Mouse (Mus musculus) fat pad, adult 2 months (tissue): ENCODE measurements at regions not wholly inside any gene's neighbourhood (a gene's known extent, or its start where the extent isn't known, plus 50 kb on each side); places are given as distances from the start of the nearest gene placed in this dataset.

Source experiments
- DNase-seq: peaks from one replicate; pipeline ENCODE4 v3.0.0-alpha.2; 2011; ENCODE audit warnings: low read depth, low spot score; ENCODE audit errors: extremely low read depth

DNA sequence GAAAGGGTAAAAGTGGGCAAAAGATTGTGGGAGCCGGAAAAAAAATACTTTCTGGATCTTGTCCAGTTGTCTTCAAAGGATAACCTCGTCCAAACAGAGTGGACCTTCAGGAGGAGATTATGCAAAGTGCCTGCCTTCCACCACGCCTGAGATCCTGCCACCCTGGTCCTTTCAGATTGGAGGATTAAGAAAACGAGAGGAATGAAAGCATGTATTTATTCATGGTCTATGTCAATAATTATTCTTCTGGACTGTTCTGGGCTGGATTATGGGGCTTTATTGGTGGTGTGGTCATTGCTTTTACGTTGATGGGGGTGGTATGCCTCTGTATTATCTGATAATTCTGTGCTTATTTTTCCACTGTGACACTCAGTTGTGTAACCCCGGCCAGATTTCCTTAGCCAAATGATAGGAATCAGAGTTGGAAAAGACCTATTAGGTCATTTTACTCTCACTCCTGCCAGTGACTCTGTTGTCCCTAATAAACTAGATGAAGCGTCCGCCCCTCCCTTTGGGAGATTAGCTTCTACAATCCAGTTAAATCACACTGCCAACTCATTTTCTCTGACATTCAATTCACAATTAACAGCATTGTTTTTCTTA is 656.3 kb downstream of the Slc22a22 start:
- no peak for DNase-seq

DNA sequence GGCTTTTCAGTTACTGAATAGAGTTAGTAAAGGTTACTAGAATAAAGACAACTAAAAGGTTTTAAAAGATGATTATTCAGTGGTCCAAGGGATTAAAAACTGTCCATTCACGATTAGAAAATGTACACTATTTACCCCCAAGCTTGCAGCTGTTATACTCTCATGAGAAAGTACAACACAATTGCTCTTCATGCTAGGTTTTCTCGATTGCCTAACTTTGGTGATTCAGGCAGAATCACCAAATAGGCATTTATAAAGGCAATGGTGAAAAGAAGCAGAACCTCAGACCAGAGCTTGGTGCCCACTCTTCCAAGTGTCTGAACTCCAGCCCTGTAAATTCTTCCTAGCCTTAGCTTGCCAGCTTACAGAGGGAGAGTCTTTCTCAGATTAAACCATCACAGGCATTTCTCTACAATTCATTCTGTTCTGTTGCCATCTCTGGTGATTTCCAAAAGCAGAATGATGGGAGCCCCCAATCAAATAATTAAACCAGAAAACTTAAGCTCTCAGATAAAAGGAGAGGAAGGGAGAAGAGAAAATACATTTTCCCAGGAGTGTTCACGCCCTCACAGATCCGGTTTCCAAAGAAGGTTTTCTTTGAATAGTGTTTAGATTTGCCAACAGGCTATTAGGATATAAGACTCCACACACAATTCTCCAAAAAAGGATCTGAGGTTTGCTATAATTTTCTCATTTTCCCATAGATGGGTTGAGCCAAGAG is 657.0 kb downstream of the Slc22a22 start:
- DNase-seq: no peak

DNA sequence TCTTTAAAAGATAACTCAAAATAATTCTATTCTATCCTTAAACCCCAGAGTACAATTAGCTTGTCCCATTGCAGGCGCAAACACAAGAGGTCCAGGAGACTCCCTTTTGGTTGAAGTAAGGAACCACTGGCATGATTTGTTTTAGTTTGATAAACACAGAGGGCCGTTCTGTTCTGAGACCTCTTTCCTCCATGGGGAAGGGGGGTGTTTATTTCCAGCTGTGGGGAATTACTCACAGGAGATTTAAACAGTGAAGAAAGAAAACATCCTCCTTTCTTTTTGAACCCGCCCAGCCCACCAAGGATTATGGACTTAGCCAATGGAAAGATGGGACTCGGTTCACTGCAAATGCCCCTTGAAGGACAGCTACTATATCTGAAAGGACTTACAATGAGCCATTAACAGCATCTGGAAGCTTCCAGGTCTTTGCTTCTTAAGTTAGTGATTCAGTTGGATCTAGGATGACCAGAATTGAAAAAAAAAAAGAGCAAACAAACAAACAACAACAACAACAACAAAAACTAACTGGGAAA is 659.2 kb downstream of the Slc22a22 start:
- DNase-seq: no peak

DNA sequence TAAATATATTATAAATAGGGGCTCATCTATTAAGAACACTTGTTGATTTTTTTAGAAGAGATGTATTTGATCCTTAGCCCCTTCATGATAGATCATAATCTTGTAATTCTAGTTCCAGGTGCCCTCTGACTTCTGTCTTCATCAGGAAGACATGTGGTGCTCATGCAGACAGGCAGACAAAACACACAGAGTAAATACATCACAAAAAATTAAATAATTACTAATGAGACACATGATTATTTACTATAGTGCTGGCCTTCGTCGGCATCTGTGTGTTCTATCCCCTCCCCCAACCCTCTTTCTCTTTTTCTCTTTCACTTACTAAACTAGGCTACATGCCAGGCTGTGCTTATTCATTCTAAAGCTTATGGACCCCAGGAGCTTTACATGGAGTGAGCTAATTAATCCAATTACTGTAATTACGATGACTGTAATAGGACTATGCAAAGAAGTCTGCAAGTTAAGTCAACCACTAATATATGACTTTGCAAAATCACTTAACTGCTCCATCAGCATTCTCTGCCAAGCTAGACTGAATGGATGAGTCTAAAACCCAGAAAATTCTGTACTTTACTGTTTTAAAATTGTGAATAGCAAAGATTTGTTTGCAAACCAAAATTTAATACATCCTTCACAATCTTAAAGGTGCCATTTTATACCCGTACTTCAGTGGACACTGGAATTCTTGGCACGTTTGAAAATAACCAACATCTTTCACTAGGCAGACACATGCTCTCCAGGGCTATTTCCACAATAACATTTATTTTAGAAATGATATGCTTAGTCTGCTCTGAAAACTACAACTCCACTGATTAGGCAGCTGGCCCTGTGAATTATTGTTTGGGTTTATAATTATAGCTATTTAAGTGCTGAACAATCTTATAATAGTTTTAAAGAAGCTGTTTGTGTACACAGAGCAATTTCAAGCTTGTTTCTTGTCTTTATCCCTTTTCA is 659.9 kb downstream of the Slc22a22 start:
- no peak for DNase-seq

DNA sequence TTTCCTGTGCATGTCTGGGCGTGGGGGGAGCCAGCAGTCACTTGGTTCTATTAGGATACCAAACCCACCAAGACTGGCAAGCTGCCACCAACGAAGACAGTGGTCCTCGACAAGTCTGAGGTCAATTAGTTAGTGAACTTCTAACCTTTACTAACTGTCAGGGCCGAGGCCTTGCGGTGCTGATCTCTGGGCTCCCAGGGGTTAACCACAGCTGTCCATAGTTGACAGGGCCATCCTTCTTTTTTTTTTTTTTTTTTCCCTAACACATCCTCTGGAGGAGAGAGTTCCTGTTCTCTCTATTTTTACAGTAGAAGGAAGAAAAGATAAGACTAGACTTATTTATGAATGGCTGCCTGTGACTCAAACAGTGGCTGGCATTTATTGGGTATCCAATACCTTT is 663.5 kb downstream of the Slc22a22 start:
- no peak for DNase-seq

DNA sequence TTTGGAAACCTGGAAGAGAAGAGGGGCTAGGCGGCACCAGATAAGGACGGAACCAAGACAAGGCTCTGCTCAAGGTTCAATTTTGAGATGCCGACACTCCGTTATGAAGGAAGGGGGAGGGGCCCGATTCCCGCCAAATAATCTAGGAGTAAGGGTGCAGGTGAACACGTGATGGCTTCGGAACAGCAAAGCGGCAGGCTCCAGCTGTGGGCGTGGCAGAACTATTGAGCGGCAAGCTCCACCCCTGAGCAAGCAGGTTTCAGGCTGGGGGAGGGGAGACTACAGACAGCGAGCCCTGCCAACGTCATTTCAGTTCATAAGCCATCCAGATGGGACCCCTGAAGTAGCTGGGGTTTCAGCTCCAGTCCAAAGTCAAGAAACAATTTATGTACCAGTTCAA is 667.3 kb downstream of the Slc22a22 start:
- no peak for DNase-seq

DNA sequence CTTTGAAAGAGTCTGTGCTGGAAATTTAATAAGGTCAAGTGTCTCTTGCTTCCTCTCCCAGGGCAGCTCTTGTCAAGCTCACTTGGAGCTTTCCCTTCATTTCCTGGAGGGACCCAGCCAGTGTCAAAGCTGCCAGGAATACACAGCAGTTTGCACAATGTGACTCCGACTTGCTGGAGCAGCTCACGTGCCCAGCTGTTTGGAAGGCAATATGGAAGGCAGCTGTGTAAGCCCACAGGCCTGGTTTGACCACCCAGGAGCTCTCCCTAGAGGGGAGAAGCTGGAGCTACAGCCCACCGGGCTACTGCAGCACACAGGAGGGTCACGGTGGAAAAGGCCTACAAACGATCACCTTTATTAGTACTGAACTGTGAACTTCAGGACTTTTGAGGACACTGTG is 669.8 kb downstream of the Slc22a22 start:
- no peak for DNase-seq

DNA sequence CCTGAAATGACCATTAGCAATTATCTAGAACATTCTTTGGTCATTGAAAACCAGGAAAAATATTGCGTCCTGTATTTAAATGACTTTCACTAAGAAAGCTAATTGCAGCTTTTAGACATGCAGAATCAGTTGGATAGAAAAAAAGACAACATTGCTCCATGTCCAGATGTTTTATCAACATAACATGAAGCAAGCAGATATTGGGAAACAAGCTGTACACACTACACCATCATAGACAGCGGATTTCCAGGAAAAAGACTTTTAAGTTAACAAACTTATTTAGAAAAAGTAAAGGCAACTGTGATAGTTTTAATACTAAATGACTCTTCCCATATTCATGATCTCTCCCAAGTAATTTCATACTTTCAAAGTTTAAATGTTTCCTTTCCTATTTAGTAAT is 675.5 kb downstream of the Slc22a22 start:
- no peak for DNase-seq

DNA sequence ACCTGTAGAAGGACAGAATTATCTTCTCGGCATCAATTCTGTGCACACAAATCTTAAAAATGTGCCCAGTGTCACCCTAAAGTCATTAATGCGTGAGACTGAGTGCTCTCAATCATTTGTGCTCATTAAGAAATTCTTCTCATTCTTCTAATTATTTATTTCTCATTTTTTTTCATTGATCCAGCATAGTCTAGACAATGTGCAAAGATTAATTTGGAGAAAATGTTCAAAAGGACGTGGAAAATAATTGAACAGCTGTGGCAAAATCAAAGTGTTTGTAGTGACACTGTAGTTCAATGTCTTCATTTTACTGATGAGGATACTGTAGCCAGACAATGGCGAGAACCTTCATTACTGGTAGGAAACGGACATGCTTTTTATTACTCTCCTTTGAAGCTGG is 702.0 kb downstream of the Slc22a22 start:
- no peak for DNase-seq

DNA sequence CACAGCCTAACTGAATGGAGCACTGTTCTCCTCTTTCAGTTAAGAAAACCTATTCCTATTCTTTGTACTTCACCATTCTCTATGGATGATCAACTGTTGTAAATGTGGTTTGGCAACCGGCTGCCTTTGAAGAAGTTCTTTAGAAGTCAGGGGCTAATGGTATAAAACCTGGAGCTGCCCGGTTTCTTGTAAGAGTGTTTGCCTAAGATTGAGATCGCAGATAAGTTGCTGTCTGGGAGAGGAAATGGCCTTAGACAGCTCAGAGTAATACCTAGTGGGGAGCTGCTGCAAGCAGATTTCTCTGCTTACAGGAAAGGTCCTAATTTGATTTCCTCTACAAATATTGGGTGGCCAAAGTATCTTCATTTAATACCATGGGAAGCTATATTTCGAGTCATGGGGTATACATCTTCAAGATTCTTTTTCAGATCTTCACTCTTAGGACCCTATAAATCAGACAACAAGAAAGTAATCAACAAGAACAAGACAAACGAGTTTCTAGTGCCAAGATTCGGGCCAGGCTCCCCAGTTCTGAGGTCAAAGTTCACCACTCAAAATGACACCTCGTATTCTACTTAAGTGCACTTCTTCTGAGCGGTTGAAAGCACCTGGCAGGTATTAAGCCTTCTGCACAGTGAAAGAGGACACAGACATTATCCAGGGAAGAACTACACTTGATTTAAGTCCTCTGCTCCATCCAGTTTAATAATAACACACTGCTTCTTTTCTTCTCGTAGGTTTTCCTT is 702.6 kb downstream of the Slc22a22 start:
- DNase-seq: peak; percentile 26

DNA sequence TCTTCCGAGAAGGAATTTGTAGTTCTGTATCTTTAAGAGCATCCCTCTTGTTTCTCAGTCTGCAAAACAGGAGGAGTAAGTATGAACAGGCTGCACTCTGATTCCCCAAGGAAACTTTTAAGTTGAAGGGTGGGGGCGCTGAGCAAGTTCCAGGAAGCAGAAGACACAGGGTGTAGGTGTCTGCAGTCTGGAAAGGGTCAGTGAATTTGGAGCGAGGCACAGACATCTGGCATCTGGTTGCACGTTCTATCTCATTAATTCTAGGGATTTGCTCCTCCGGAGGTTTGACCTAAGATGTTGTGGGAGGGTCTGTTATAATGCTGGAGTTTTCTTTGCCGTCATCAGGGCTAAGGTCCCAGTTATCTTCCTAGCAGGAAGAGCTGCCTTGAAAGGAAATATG is 711.1 kb downstream of the Slc22a22 start:
- no peak for DNase-seq

DNA sequence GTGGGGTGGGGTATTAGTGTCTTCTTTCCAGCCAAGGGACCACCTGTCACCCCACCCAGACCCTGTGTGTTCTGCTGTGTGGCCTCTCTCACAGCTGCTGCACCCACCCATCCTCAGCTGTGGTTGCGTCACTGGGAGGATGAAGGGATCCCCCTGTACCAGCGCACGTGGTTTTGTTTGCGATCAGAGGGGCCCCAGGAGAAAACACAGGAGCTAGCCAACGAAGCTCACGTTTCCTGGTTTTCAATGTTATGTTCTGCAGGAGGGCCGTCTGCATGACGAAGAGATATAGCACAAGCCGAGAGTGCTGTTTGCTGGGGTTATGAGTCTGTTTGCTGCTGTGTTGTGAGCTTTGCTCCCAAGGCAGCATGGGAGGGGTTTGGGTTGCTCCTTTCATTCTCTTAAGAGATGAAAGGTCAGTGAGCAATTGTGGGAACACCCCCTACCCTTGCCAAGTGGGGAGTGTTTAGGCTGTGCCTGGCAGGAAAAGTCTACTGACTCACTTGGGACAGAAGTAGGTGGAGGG is 712.4 kb downstream of the Slc22a22 start:
- no peak for DNase-seq

DNA sequence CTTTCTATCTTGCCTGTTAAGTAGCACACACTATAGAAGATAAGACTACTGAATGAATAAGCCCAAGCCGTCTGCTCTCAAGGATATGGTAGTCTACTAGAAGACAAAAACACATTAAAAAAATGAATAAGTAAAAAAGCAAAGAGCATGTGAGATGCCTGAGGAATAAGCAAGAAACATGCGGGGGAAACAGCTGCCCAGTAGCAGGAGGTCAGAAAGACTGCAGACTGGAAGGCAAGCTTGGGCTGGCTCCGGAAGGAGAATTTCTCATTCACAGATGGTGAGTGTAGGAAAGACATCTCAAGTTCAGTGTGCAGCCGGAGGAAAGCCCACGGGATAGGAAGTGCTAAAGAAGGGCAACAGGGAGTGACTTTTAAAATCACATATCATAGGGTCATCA is 713.4 kb downstream of the Slc22a22 start:
- DNase-seq: no peak

DNA sequence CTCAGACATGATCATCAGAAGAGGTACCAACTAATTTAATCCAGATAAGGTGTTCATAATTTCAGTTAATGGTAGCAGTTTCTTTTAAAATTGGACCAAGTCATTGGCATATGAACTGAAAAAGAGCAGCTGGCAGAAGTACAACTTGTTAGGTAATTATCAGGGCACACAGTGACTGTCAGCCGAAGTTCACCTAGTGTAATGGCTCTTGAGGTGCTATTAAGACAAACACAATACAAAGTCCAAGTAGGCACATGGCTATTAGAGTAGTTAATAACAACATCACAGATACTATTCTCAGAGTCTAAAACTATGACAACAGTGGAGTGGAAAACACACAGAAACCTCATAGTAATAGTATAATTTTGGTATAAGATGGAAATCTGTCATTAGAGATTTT is 730.7 kb downstream of the Slc22a22 start:
- no peak for DNase-seq

DNA sequence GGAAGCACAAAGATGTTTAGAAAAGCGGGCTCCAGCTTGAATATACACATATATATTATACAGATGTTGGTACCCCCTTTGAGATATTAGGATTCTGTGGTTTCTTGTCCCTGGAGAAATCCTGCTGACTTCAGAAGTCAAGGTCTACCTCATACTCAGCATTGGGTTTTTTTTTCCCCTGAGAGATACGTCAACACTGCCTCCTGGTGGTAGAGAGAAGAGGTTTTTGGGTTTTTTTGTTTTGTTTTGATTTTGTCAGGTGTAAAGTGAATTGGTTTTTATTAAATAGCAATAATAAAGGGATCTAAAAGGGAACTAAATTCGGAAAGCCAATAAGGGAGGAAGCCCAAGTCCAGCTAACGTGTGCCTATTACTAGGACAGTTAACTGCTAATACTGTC is 732.5 kb downstream of the Slc22a22 start:
- DNase-seq: no peak
